Mouse (Mus musculus) activated CD4-positive, CD25-positive, alpha-beta regulatory T cell (primary cell): Measurements from ENCODE around the gene Pgpep1l. TPM values are rescaled to one million over a fixed set of nuclear protein-coding genes. Genes with fewer than 3 reads are reported as not detected.

Source experiments
- polyA plus RNA-seq, 2 experiments: library from polyadenylated mRNA; unstranded; fragments of 100-300 nt; shearing (Covaris generic); gene quantifications; one replicate each; pipeline ENCODE4 v1.2.1; 2017

Pgpep1l gene
- polyA plus RNA-seq = 1 to 10 TPM; 3.4 to 4.3 TPM

GRCm38 (mm10) chr7:68264028-68264453 lies at the start of gene Pgpep1l:
Gene Pgpep1l, minus strand, starts transcription at chr7:68264233.

GRCm38 (mm10) chr7:68273515-68273914 lies 9.5 kb upstream of the Pgpep1l start, which contains the start of gene Fam169b:
Gene Fam169b, plus strand, starts transcription at chr7:68273839.

Other genes starting within 250 kb of the Pgpep1l start
- 100 to 1,000 TPM; 119 to 142 TPM for gene Fam169b, start 9.6 kb upstream of the Pgpep1l start, polyA plus RNA-seq